Mouse (Mus musculus): ENCODE measurements at regions not wholly inside any gene's neighbourhood (a gene's known extent, or its start where the extent isn't known, plus 50 kb on each side); places are given as distances from the start of the nearest gene placed in this dataset.

GRCm38 (mm10) chr1:77027656-77028055, 487.2 kb downstream of the Epha4 start:
- DNase-seq (ENCODE audit: low read depth, low spot score) = peak; percentile 58

DNA sequence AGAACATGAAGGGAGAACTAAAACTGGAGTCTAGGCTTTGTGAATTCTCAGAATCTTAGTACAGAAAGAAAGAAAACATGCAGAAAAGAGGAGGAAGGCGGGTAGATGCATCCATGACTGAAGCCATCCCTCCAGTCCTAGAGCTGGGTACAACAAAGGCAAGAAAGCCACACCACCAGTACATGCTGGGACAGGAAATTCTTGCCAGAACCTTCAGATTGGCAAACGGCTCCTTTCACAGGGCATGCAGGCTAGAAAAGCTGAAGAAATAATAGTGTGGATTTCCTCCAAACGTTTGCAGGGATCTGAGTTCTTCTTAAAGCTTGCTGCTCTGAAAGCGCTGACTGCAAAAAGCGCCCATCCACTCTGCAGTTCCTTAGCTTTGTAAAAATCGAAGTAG, 486.7 kb downstream of the Epha4 start:
- no peak for DNase-seq (ENCODE audit: low read depth, low spot score)

- no peak for DNase-seq (ENCODE audit: low read depth, low spot score)
These were observed 485.8 kb downstream of the Epha4 start for GRCm38 (mm10) chr1:77029091-77029490.

GRCm38 (mm10) chr1:77043749-77044564, 470.9 kb downstream of the Epha4 start:
- no peak for DNase-seq (ENCODE audit: low read depth, low spot score)

DNA sequence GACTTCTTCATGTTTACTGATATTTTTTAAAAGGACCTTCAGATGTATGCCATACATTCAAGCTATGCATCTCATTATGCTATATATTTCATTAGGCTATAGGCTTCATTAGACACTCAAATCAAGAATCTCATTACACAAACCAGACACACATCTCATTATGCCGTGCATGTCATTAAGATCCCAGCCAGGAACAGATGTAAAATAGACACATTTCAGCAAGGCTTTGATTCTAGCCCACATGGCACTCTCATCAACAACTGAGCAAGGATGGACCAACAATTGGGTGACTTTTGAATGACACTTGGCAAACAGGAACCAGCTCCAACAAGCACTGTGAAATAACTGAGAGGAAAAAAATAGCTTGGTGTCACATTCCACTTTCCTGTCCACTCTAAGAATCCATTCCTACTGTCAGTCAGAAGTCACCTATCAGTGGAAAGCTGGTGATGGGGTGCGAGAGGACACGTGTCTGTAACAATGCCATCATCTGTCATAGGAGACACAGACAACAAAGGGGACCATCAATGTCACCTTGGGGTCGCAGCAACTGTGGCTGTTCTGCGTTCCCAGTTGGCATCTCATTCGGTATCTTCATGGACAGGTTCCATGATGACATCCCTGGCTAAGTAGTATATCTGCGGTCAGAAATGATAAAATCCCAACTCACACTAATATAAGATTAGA, 466.0 kb downstream of the Epha4 start:
- DNase-seq (ENCODE audit: low read depth, low spot score) = no peak

DNA sequence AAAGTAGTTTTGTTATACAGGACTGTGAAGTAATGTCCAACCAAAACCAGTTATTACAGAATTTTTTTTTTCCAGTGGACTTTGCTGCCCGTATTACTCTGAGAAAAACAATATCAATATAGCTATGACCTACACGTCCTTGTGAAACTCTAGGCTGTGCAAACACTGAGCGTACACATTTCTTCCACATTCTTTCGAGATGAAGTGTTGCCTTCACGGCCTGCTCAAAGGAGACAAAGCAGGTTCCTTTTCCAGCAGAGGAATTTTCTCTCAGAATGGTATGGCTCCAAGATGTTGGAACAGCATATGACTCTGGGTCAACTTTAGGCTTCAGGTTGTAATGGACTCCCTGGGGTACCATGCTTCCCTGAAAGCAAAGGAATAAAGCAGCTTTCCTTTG, 463.6 kb downstream of the Epha4 start:
- no peak for DNase-seq (ENCODE audit: low read depth, low spot score)

- DNase-seq (ENCODE audit: low read depth, low spot score) = no peak
These were observed 460.9 kb downstream of the Epha4 start for GRCm38 (mm10) chr1:77053837-77054540.

- no peak for DNase-seq (ENCODE audit: low read depth, low spot score)
These were observed 452.4 kb downstream of the Epha4 start for GRCm38 (mm10) chr1:77062468-77062867.

DNA sequence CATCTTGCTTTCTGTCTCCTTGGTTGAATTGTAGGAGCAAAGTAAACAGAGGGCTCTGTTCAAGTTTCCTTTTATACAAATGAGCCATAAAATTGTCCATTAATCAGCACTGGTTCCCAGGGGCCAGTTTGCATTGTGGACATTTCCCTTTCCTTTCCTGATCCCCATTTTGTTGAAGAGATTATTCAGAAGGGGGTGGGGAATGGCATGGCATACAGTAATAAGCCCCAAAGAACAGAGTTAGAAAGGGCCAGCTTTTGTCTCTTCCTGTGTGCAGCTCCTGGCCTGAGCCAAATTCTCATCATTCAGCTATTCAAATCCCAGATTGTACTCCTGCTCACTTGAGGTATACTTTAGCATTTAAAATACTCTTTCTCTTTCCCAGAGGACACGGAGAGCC, 441.8 kb downstream of the Epha4 start:
- no peak for DNase-seq (ENCODE audit: low read depth, low spot score)

- no peak for DNase-seq (ENCODE audit: low read depth, low spot score)
These were observed 439.7 kb downstream of the Epha4 start for GRCm38 (mm10) chr1:77074926-77075885.

DNA sequence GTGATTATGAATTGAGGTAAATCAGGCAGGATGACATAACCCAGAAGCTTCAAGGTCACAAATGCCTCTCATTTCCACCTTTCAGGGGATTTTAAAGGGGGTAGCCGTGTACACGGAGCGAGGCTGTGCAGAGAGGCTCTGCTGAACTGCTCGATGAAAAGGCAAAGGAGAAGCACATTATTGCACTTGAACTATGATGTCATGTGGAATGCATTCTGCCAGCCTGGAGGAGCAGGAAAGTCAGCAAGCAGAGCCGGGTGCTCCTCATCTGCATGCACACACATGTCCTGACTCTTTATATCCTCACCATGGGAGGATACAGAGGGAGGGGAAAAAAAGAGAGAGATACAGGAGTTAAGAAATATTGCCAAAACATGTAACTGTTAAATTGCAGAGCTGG, 434.1 kb downstream of the Epha4 start:
- no peak for DNase-seq (ENCODE audit: low read depth, low spot score)

GRCm38 (mm10) chr1:77081660-77082059, 433.2 kb downstream of the Epha4 start:
- no peak for DNase-seq (ENCODE audit: low read depth, low spot score)

- DNase-seq (ENCODE audit: low read depth, low spot score) = no peak
These were observed 432.5 kb downstream of the Epha4 start for GRCm38 (mm10) chr1:77082410-77082809.

GRCm38 (mm10) chr1:77093551-77093950, 421.3 kb downstream of the Epha4 start:
- no peak for DNase-seq (ENCODE audit: low read depth, low spot score)

GRCm38 (mm10) chr1:77101726-77102272, 413.1 kb downstream of the Epha4 start:
- no peak for DNase-seq (ENCODE audit: low read depth, low spot score)

DNA sequence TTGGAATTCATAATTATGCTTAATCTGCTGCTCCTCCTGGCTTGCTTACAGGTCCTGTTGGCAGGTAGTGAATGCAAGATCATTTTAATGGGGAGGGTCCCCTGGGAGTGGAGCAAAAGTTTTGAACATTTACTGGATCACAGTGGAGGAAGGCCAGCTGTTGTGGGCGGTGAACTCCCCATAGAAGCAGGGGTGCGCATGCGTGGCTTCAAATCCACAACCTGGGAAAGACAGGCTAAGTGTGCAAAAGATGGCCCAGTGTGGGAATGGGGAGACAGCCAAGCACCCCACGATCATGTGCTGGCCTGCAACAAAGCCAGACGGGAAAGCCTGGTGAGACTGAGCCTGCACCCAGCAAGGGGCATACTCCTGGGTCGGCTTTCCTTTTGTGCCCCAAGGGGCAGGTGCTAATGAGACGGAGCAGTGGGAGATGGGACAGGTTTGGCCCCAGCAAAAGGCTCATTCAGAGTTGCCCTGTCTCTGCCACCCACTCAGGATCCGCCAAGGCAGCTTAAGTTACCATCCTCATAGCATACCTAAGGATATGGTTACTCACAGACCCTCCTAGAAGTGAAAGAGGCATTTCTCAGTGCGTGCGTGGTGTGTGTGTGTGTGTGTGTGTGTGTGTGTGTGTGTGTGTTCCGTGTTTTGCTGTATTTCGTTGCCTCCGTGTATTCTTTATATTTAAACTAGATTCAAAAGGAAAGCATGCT, 412.3 kb downstream of the Epha4 start:
- no peak for DNase-seq (ENCODE audit: low read depth, low spot score)

DNA sequence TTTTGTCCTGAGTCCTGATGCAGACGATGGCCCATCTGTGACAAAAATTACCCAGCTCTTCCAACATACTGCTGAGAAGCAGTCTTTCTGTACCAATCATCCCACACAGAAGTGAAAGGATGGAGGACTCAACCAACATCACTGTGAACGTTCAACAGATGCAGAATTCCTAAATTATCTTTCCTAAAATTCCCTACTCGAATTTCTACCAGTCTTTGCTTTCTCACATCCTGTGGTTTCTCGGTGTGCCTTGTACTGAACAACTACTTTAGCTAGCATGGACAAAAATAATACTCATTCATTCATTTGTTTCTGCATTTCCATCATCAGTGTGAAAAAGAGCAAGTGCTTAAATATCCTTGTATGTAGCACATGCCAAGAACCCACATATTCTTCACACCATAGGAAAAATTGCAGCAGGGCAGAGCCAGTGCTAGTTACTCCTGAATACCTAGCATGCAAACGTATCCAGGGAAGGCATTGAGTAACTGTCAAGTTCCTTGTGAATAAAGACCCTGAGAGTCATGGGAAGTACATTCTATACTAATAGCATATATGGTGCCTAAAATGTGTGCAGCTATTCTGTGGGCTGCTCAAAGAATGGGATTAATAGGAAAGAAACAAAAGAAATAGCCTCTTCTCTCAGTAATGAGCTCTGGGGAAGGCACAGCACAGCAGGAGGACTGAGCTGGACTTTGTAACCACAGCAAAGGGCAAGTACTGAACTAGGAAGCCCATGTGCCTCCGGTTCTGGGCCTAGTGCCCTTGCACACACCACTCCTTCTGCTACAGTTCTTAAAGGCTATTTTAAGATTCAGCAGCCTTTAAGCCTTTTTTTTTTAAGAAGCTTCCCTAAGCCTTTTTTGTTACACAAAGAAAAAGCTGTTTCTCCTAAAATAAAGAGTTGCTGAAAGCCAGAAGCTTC, 404.8 kb downstream of the Epha4 start:
- peak; percentile 83 for DNase-seq (ENCODE audit: low read depth, low spot score)

DNA sequence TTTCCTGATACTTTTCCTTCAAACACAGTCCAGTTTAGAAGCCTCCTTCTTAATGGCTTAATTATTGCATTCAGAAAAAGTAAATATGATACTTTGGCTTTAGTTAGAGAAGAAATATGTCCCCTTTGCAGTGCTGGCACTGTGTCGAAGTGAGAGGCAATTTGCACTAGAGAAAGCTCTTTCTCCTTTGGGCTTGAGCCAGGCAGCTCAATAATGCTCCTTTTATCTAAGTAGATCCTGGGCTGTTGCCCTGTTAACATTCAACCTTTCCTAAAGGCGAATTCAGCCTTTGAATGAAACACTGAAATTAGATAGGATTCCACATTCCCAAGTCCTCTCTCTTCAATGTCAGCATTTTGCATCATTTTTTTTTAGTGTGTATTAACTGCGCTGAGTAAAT, 386.5 kb downstream of the Epha4 start:
- DNase-seq (ENCODE audit: low read depth, low spot score) = no peak

DNA sequence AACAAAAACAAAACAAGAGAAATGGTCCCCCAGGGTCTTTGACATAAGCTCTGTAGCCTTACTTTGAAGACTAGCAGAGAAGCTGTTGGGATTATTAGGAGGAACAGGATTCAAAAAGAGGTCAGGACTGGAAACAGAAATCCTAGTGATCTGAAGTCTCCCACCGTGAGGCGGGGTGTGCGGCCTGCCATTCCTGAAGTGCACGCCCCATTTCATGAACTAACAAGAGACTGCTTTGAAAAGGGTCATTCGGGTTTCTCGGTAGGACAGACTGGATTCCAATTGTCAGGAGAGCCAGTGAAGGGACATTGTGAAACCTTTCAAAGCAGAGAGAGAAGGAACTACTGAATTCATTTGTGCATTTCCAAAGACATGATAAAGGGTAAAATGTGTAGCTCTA, 377.2 kb downstream of the Epha4 start:
- no peak for DNase-seq (ENCODE audit: low read depth, low spot score)
